Mouse (Mus musculus) liver, embryonic 15.5 days (tissue): Measurements from ENCODE around the gene Prr15. TPM values are rescaled to one million over a fixed set of nuclear protein-coding genes. Genes with fewer than 3 reads are reported as not detected.
A peak's percentile ranks its signal among the peaks of the same experiment; 100 is the strongest.

Experiments
- ATAC-seq: fragments of 200-750 bp; cut with Nextera tagmentation; 2 replicates; pipeline ENCODE4 v1.8.0; 2017; ENCODE audit warnings: moderate number of reproducible peaks, mild to moderate bottlenecking, moderate library complexity; ENCODE audit not compliant: insufficient read depth
- H3K27ac ChIP-seq: fragments of 300-500 bp; sonication (generic); replicated peaks from 2 replicates; pipeline ENCODE4 v1.5.1; 2015; ENCODE audit warnings: mild to moderate bottlenecking, inconsistent platforms
- H3K27me3 ChIP-seq: fragments of 300-500 bp; sonication (generic); 2 replicates; pipeline ENCODE4 v1.6.1; 2015; ENCODE audit warnings: mild to moderate bottlenecking, inconsistent platforms
- H3K36me3 ChIP-seq: fragments of 300-500 bp; sonication (generic); replicated peaks from 2 replicates; pipeline ENCODE4 v1.6.1; 2015; ENCODE audit warnings: moderate library complexity, mild to moderate bottlenecking, inconsistent platforms
- H3K4me1 ChIP-seq: fragments of 300-500 bp; sonication (generic); replicated peaks from 2 replicates; pipeline ENCODE4 v1.6.1; 2015; ENCODE audit warnings: inconsistent platforms
- H3K4me2 ChIP-seq: fragments of 300-500 bp; sonication (generic); 2 replicates; pipeline ENCODE4 v1.6.1; 2015; ENCODE audit warnings: moderate library complexity, mild to moderate bottlenecking, inconsistent platforms
- H3K4me3 ChIP-seq: fragments of 300-500 bp; sonication (generic); replicated peaks from 2 replicates; pipeline ENCODE4 v1.5.1; 2015; ENCODE audit warnings: mild to moderate bottlenecking, inconsistent platforms
- H3K9ac ChIP-seq: fragments of 300-500 bp; sonication (generic); 2 replicates; pipeline ENCODE4 v1.6.1; 2015; ENCODE audit warnings: moderate library complexity, mild to moderate bottlenecking, inconsistent platforms
- H3K9me3 ChIP-seq: fragments of 300-500 bp; sonication (generic); replicated peaks from 2 replicates; pipeline ENCODE4 v1.6.1; 2016; ENCODE audit warnings: inconsistent platforms
- WGBS: fragments of 180-500 bp; shearing (Covaris S2); methylation state at CpG from one replicate; pipeline ENCODE4 v1.1.7; 2015; ENCODE audit warnings: mixed read lengths; ENCODE audit not compliant: insufficient replicate concordance; 5-methylcytosine and 5-hydroxymethylcytosine counted together
- polyA plus RNA-seq: library from polyadenylated mRNA; unstranded; fragments of >200 nt; fragmentation: Nextera tagmentation; extraction: Ambion mirVana; gene quantifications from 2 replicates; pipeline ENCODE4 v1.2.1, GENCODE M21; 2015

Gene Prr15
- polyA plus RNA-seq, 1 experiment from 2014 or later, result 1.1 TPM

DNA sequence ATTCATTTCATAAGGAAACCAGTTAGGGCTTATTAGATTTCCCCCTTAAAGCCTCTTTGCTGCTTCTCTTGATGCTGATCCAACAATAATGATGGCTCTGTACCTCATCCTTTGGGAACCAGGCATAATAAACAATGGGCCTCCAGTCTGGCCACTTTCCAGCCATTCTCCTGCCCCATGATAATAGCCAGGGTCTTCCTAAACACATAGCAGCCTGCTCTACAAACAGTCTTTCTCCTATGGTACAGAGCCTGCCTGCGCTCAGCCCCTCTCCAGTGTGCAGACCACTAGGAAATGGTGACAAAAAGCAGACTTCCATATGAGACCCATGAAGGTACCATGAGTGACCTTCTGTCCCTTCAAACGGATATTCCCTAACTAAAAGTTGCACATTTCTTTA, 26.2 kb upstream of the Prr15 start:
- no peak overlapping the region for H3K4me3 ChIP-seq
- ATAC-seq, result no peak
- H3K27me3 ChIP-seq, result no peaks in the 10 kb centered on the region
- H3K4me2 ChIP-seq, result no peak overlapping the region
- H3K4me1 ChIP-seq, result no peaks in the 10 kb centered on the region
- no peak overlapping the region for H3K27ac ChIP-seq
- WGBS, result 53% methylated on average over 2 of the region's 2 CpGs
- H3K36me3 ChIP-seq, result no peaks in the 10 kb centered on the region
- H3K9ac ChIP-seq, result no peak overlapping the region
- H3K9me3 ChIP-seq, result no peaks in the 10 kb centered on the region

DNA sequence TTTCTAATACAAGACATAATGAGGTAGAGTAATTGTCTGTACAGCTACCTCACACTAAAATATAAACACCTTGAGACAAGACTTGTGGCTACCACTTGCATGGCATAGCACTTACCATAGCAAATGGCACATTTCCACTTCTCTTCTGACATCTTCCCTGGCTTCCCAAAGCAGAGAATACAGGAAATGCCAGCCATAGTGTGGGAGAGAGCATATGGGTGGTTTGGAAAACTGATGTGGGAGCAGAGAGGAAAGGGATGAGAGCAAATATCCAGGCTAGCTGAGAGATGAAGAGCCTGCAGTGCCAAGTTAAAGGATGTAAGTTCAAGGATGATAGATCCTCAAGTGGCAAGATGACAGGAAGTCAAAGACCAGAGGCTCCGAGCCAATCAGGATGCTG, 19.9 kb upstream of the Prr15 start:
- Histone ChIP-seq H3K4me3 (no peak overlapping the region), H3K36me3 (no peaks in the 10 kb centered on the region), H3K9ac (no peak overlapping the region), H3K4me2 (no peak overlapping the region), H3K4me1 (no peaks in the 10 kb centered on the region), H3K9me3 (no peaks in the 10 kb centered on the region), H3K27ac (no peak overlapping the region), H3K27me3 (no peaks in the 10 kb centered on the region)
- no peak for ATAC-seq
- WGBS, result 60% methylated on average over 1 of the region's 1 CpGs

DNA sequence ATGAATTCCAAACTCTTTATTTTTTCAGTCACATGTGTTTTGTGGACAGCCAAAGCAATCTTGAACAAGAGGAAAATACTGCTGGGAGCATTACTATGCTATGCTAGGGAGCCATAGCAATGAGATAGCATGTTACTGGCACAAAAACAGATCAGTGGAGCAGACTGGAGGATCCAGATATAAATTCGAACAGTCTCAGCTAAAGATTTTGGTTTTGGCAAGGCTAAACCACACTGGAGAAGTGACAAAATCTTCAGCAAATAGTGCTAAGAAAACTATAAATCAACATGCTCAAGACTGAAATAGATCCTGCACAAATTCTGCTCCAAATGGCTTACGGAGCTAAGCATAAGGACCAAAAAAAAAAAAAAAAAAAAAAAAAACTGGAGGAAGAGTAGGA, 12.6 kb upstream of the Prr15 start:
- Histone ChIP-seq H3K4me1 (no peaks in the 10 kb centered on the region), H3K4me3 (no peak overlapping the region), H3K9me3 (no peaks in the 10 kb centered on the region), H3K27ac (no peak overlapping the region), H3K36me3 (no peaks in the 10 kb centered on the region), H3K4me2 (no peak overlapping the region), H3K9ac (no peak overlapping the region), H3K27me3 (no peaks in the 10 kb centered on the region)
- ATAC-seq, result no peak
- 49% methylated on average over 2 of the region's 2 CpGs for WGBS

DNA sequence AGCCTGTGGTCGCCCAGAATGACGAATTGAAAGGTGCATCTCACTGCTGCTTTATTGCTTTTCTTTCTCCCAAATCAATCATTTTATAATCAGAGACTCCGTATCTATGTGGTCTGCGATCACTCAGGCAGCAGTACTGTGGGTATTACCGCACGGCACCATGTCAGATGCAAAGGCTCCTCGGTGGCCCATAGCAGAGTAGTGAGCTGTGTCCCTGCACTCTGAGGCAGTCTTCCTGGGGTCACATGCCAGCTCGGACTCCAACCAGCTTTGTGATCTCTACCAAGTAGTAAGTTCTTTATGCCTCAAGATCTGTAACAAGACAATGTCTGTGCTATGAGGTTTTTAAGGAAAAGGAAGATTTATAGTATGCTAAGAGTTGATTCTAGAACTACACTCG, 7.0 kb upstream of the Prr15 start:
- Histone ChIP-seq H3K4me3 (no peak overlapping the region), H3K27ac (no peak overlapping the region), H3K27me3 (no peaks in the 10 kb centered on the region), H3K4me1 (no peaks in the 10 kb centered on the region), H3K4me2 (no peak overlapping the region), H3K36me3 (no peaks in the 10 kb centered on the region), H3K9me3 (no peaks in the 10 kb centered on the region), H3K9ac (no peak overlapping the region)
- WGBS, result 72% methylated on average over 9 of the region's 9 CpGs
- no peak for ATAC-seq

DNA sequence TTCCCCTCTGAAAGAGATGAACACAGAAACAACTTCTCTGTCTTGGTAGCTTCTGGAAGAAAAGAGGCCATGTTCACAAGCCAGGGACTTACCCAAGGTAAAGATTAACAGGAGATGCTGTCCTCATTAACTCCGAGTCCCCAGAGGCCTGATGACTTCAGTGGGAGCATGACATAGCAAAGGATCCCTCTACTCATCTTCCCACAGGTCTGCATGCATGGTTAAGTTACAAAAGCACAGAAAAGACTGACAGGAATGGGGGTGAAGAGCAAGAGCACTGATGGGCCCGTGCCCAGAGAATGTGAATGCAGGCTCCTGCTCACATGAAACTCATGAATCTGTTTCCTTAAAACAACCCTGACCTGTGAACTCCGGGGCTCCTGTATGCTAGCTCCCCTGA, 6.4 kb upstream of the Prr15 start:
- H3K27me3 ChIP-seq, result no peaks in the 10 kb centered on the region

DNA sequence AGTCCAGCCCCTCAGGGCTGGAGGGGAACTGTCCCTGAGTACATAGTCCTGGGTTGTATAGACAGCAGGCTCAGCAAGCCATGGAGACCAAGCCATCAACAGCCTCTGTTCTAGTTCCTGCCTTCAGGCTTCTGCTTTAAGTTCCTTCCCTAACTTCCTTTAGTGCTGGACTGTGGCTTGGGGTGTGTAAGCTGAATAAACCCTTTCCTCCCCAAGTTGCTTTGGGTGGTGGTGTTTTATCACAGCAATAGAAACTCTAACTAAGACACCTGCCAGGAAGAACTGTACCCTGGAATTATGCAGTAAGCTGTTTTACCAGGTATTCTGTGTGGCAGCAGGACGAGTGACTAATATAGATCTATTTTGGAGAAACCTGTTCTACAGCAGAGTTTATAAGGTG, 5.4 kb upstream of the Prr15 start:
- no peak overlapping the region for H3K4me2 ChIP-seq
- no peak overlapping the region for H3K9ac ChIP-seq
- WGBS, result 66% methylated on average over 1 of the region's 1 CpGs
- no peaks in the 10 kb centered on the region for H3K9me3 ChIP-seq
- H3K27ac ChIP-seq, result no peak overlapping the region
- ATAC-seq, result no peak
- peaks cover 4% of the 10 kb centered on the region; the same call in 1 of the 2 replicates for H3K27me3 ChIP-seq
- H3K36me3 ChIP-seq, result no peaks in the 10 kb centered on the region
- H3K4me3 ChIP-seq, result no peak overlapping the region
- H3K4me1 ChIP-seq, result no peaks in the 10 kb centered on the region

More for the DNA sequence above, 6.4 kb upstream of the Prr15 start:
- no peak overlapping the region for H3K4me3 ChIP-seq
- H3K9ac ChIP-seq, result no peak overlapping the region
- no peak overlapping the region for H3K27ac ChIP-seq
- no peak for ATAC-seq
- no peaks in the 10 kb centered on the region for H3K36me3 ChIP-seq
- H3K9me3 ChIP-seq, result no peaks in the 10 kb centered on the region
- no peak overlapping the region for H3K4me2 ChIP-seq
- H3K4me1 ChIP-seq, result no peaks in the 10 kb centered on the region
- WGBS, result 48% methylated on average over 3 of the region's 3 CpGs

DNA sequence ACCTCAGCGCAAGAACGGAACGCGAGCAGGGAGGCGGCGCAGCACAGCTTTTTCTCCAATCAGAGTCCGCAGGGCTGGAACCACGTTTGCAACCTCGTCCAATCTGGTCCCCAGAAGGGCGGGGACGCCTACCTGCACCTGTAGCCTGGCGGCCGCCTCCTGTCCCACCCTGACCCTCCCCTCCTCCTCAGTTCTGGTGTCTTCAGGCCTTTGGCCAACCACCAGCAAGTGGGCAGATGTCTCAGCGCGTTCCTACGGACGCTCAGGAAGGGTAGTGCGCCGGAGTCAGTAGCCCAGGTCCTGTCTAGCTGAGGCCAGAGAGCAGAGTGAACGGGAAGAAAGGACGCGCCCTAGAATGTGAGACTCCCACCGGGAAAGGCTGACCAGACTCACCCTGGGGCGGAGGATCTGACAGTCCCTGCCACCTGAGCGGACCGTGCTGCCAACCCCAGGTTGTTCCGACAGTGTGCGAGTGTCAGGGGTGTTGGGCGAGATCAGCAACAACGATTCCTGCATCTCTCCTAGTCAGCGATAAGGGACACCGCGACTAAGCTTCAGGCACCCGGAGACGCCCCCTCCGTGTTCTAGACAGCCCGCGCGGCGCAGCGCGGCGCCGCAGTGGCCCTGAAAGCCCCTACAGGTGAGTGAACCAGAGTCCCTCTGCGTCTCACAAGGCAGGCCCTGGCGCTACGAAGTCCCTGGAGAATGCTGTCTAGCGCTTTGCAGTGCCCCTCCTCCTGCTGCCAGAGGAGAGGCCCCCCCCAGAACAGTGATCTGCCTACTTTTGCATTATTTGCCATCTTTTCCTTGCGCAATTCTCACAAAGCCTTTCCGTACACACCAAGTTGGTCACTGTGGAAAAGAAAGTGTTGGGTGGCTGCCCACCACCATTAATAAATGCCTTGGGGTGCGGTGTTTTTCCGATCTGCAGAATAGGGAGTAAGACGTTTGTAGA, 1.3 kb downstream of the Prr15 start:
- H3K27ac ChIP-seq, result no peak overlapping the region
- no peak overlapping the region for H3K9ac ChIP-seq
- ATAC-seq, result peak; percentile 70
- WGBS, result under 1% methylated on average over 53 of the region's 53 CpGs
- H3K4me2 ChIP-seq, result peak overlapping the region; percentile 70
- H3K9me3 ChIP-seq, result no peaks in the 10 kb centered on the region
- H3K4me1 ChIP-seq, result 0 out of 2 replicates have a peak, but pooled peaks cover 9% of the 10 kb centered on the region
- peak overlapping the region; percentile 51 for H3K4me3 ChIP-seq
- H3K36me3 ChIP-seq, result no peaks in the 10 kb centered on the region
- H3K27me3 ChIP-seq, result peaks cover 30% of the 10 kb centered on the region

DNA sequence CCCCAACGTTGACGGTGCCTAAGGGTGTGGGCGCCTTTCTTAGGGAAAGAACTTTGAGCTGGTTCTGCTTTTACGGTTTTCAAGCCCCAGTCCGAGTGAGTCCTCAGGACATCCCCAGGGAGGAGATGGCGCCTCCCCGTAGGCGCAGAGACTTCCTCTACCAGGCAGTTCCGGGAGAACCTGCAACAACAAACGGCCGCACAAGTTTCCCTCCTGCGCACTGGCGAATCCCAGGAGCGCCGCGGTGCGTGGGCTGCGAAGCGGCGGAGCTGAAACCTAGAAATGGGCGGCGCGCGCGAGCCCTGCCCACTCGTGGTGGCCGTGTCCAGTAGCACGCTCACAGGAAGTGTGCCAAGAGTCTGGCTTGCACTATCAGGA, 2.0 kb downstream of the Prr15 start:
- ATAC-seq, result no peak

DNA sequence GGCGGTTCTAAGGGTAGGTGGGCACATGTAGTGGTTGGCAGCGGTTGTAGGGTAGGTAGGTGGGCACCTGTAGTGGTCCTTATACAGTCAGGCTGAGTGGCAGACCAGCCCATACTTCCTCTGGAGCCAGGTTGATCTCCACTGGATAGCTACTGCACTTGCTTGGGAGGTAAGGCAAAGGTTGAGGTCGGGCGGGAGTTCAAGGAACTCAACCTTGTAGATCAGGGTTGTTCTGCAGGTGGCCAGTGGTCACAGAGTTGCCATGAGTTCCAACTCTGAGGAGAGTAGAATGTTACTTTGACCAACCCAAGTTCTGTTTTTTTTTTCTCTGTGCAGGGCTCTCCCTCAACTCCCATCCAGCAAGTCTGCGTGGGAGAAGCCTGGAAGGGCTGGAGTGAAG, 3.1 kb downstream of the Prr15 start:
- no peak overlapping the region for H3K27ac ChIP-seq
- H3K9ac ChIP-seq, result no peak overlapping the region
- H3K4me2 ChIP-seq, result no peak overlapping the region
- H3K4me3 ChIP-seq, result no peak overlapping the region
- no peaks in the 10 kb centered on the region for H3K9me3 ChIP-seq
- H3K4me1 ChIP-seq, result 0 out of 2 replicates have a peak, but pooled peaks cover 9% of the 10 kb centered on the region
- no peak for ATAC-seq
- H3K27me3 ChIP-seq, result peaks cover 30% of the 10 kb centered on the region
- no peaks in the 10 kb centered on the region for H3K36me3 ChIP-seq
- WGBS, result 69% methylated on average over 5 of the region's 5 CpGs

More for the DNA sequence above, 2.0 kb downstream of the Prr15 start:
- Histone ChIP-seq H3K27me3 (peaks cover 30% of the 10 kb centered on the region), H3K4me3 (peak overlapping the region; percentile 51), H3K4me2 (peak overlapping the region; percentile 70), H3K4me1 (0 out of 2 replicates have a peak, but pooled peaks cover 9% of the 10 kb centered on the region), H3K9ac (no peak overlapping the region), H3K27ac (no peak overlapping the region), H3K9me3 (no peaks in the 10 kb centered on the region), H3K36me3 (no peaks in the 10 kb centered on the region)
- under 1% methylated on average over 28 of the region's 28 CpGs for WGBS

DNA sequence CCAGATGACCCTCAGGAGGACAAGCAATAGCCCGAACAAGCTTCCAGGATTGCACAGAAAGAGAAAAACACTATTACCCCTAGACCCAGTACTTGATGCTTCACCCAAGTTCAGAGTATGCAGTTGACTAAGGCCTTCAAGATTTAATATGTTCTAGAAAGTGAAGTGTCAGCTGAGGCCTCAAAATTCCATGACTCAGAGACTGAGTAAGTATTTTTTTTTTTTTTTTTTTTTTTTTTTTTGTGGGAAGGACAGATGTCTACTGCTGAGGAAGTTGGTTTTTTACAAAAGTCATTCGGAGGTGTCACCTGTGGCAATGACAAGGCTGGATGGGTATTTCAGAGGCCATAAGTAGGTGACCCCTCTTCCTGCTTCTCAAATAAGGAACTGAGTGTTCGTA, 4.0 kb downstream of the Prr15 start:
- no peak overlapping the region for H3K27ac ChIP-seq
- H3K27me3 ChIP-seq, result peaks cover 30% of the 10 kb centered on the region
- WGBS, result 44% methylated on average over 3 of the region's 3 CpGs
- H3K36me3 ChIP-seq, result no peaks in the 10 kb centered on the region
- H3K9me3 ChIP-seq, result no peaks in the 10 kb centered on the region
- no peak overlapping the region for H3K4me3 ChIP-seq
- H3K4me2 ChIP-seq, result 0 out of 2 replicates have a peak overlapping the region, but pooled peaks have one; percentile 7
- no peak for ATAC-seq
- H3K9ac ChIP-seq, result no peak overlapping the region
- H3K4me1 ChIP-seq, result 0 out of 2 replicates have a peak, but pooled peaks cover 9% of the 10 kb centered on the region

DNA sequence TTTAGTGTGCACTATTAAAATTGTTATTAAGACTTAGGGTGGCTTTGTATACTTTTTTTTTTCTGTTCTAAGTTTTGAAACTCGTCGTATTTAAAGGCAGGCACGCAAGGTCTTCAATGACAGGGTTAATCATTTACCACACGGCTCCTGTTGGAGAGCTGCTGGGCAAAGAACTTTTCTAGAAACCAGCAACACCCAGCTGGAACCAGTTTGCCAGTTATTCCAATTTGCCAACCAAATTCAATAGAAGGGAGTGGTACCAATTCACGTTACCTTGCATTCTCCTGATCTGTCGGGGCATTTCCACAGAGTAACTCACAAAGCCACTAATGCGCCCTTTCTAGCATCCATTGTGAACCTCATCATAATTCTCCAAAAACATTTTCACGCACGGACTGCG, 4.5 kb downstream of the Prr15 start:
- Histone ChIP-seq H3K4me2 (0 out of 2 replicates have a peak overlapping the region, but pooled peaks have one; percentile 7), H3K4me1 (0 out of 2 replicates have a peak, but pooled peaks cover 9% of the 10 kb centered on the region), H3K27me3 (peaks cover 26% of the 10 kb centered on the region), H3K36me3 (no peaks in the 10 kb centered on the region), H3K27ac (no peak overlapping the region), H3K4me3 (no peak overlapping the region), H3K9ac (no peak overlapping the region), H3K9me3 (no peaks in the 10 kb centered on the region)
- ATAC-seq, result no peak
- 69% methylated on average over 10 of the region's 10 CpGs for WGBS
